Mouse (Mus musculus): ENCODE data around the gene Mbnl2. TPM values are rescaled to one million over a fixed set of nuclear protein-coding genes. Genes with fewer than 3 reads are reported as not detected.

The Mbnl2 gene
- polyA plus RNA-seq, 1 experiment from 2014 or later, result 17.6 TPM

GRCm38 (mm10) chr14:120292617-120293195 lies 17.2 kb downstream of the Mbnl2 start:
- no peak overlapping the region for H3K4me3 ChIP-seq (replicated peaks)
- no peak overlapping the region for H3K27ac ChIP-seq
- ATAC-seq, result no peak
- 60% methylated on average over 6 of the region's 6 CpGs for WGBS
- no peak overlapping the region for H3K4me2 ChIP-seq (replicated peaks)
- peaks cover 23% of the 10 kb centered on the region for H3K4me1 ChIP-seq (replicated peaks)
- H3K9me3 ChIP-seq, result no peaks in the 10 kb centered on the region
- H3K27me3 ChIP-seq, result no peaks in the 10 kb centered on the region
- H3K9ac ChIP-seq (replicated peaks), result no peak overlapping the region
- peaks cover 4% of the 10 kb centered on the region; the same call in 1 of the 2 replicates for H3K36me3 ChIP-seq

GRCm38 (mm10) chr14:120294480-120294879 lies 19.0 kb downstream of the Mbnl2 start:
- no peak for ATAC-seq
- peaks cover 22% of the 10 kb centered on the region for H3K4me1 ChIP-seq (replicated peaks)
- no peak overlapping the region for H3K9ac ChIP-seq (replicated peaks)
- H3K27ac ChIP-seq, result no peak overlapping the region
- no peaks in the 10 kb centered on the region for H3K9me3 ChIP-seq
- H3K4me2 ChIP-seq (replicated peaks), result no peak overlapping the region
- no peaks in the 10 kb centered on the region for H3K27me3 ChIP-seq
- 97% methylated on average over 6 of the region's 6 CpGs for WGBS
- no peak overlapping the region for H3K4me3 ChIP-seq (replicated peaks)
- H3K36me3 ChIP-seq, result no peaks in the 10 kb centered on the region

GRCm38 (mm10) chr14:120295355-120296220 lies 20.1 kb downstream of the Mbnl2 start:
- peak; percentile 51; the same call in 1 of the 2 replicates for ATAC-seq
- WGBS, result 86% methylated on average over 13 of the region's 13 CpGs
- H3K27me3 ChIP-seq, result no peaks in the 10 kb centered on the region
- H3K9ac ChIP-seq (replicated peaks), result no peak overlapping the region
- H3K9me3 ChIP-seq, result no peaks in the 10 kb centered on the region
- H3K4me1 ChIP-seq (replicated peaks), result peaks cover 22% of the 10 kb centered on the region
- no peak overlapping the region for H3K4me2 ChIP-seq (replicated peaks)
- no peak overlapping the region for H3K27ac ChIP-seq
- H3K4me3 ChIP-seq (replicated peaks), result no peak overlapping the region
- no peaks in the 10 kb centered on the region for H3K36me3 ChIP-seq

- Histone ChIP-seq H3K4me3 (replicated peaks) (no peak overlapping the region), H3K4me2 (replicated peaks) (no peak overlapping the region), H3K27me3 (no peaks in the 10 kb centered on the region), H3K36me3 (no peaks in the 10 kb centered on the region), H3K4me1 (replicated peaks) (peaks cover 22% of the 10 kb centered on the region), H3K9ac (replicated peaks) (no peak overlapping the region), H3K9me3 (no peaks in the 10 kb centered on the region), H3K27ac (no peak overlapping the region)
- 82% methylated on average over 17 of the region's 17 CpGs for WGBS
- no peak; the same call in 1 of the 2 replicates for ATAC-seq
These were observed 20.9 kb downstream of the Mbnl2 start for GRCm38 (mm10) chr14:120296231-120297006.

- Histone ChIP-seq H3K27me3 (no peaks in the 10 kb centered on the region), H3K36me3 (no peaks in the 10 kb centered on the region), H3K9ac (replicated peaks) (no peak overlapping the region; the same call in 1 of the 2 replicates), H3K9me3 (no peaks in the 10 kb centered on the region), H3K4me1 (replicated peaks) (peaks cover 20% of the 10 kb centered on the region), H3K4me2 (replicated peaks) (no peak overlapping the region), H3K27ac (no peak overlapping the region), H3K4me3 (replicated peaks) (no peak overlapping the region)
- WGBS, result 66% methylated on average over 16 of the region's 16 CpGs
- ATAC-seq, result no peak
These were observed 21.8 kb downstream of the Mbnl2 start for GRCm38 (mm10) chr14:120297137-120297749.

GRCm38 (mm10) chr14:120297833-120298232 lies 22.4 kb downstream of the Mbnl2 start:
- 80% methylated on average over 6 of the region's 6 CpGs for WGBS
- ATAC-seq, result no peak
- no peak overlapping the region for H3K4me3 ChIP-seq (replicated peaks)
- H3K9me3 ChIP-seq, result no peaks in the 10 kb centered on the region
- no peaks in the 10 kb centered on the region for H3K36me3 ChIP-seq
- peaks cover 18% of the 10 kb centered on the region for H3K4me1 ChIP-seq (replicated peaks)
- H3K9ac ChIP-seq (replicated peaks), result no peak overlapping the region
- H3K4me2 ChIP-seq (replicated peaks), result no peak overlapping the region
- no peak overlapping the region for H3K27ac ChIP-seq
- no peaks in the 10 kb centered on the region for H3K27me3 ChIP-seq

GRCm38 (mm10) chr14:120298439-120298838 lies 23.0 kb downstream of the Mbnl2 start:
- Histone ChIP-seq H3K27ac (no peak overlapping the region), H3K4me2 (replicated peaks) (no peak overlapping the region), H3K27me3 (no peaks in the 10 kb centered on the region), H3K36me3 (no peaks in the 10 kb centered on the region), H3K9ac (replicated peaks) (no peak overlapping the region), H3K4me3 (replicated peaks) (no peak overlapping the region), H3K4me1 (replicated peaks) (peaks cover 24% of the 10 kb centered on the region), H3K9me3 (no peaks in the 10 kb centered on the region)
- WGBS, result 81% methylated on average over 5 of the region's 5 CpGs
- ATAC-seq, result no peak

GRCm38 (mm10) chr14:120299716-120300115 lies 24.2 kb downstream of the Mbnl2 start:
- H3K9me3 ChIP-seq, result no peaks in the 10 kb centered on the region
- WGBS, result 77% methylated on average over 3 of the region's 3 CpGs
- ATAC-seq, result no peak
- H3K27me3 ChIP-seq, result no peaks in the 10 kb centered on the region
- no peak overlapping the region for H3K9ac ChIP-seq (replicated peaks)
- H3K4me2 ChIP-seq (replicated peaks), result no peak overlapping the region
- no peak overlapping the region for H3K27ac ChIP-seq
- peaks cover 25% of the 10 kb centered on the region for H3K4me1 ChIP-seq (replicated peaks)
- H3K4me3 ChIP-seq (replicated peaks), result no peak overlapping the region
- no peaks in the 10 kb centered on the region for H3K36me3 ChIP-seq

- Histone ChIP-seq H3K4me3 (replicated peaks) (no peak overlapping the region), H3K9me3 (no peaks in the 10 kb centered on the region)
- WGBS, result 84% methylated on average over 4 of the region's 4 CpGs
These were observed 24.7 kb downstream of the Mbnl2 start for GRCm38 (mm10) chr14:120300191-120300590.

GRCm38 (mm10) chr14:120300814-120301213 lies 25.3 kb downstream of the Mbnl2 start:
- Histone ChIP-seq H3K9ac (replicated peaks) (no peak overlapping the region), H3K27me3 (no peaks in the 10 kb centered on the region), H3K4me3 (replicated peaks) (no peak overlapping the region), H3K4me2 (replicated peaks) (no peak overlapping the region), H3K9me3 (no peaks in the 10 kb centered on the region), H3K36me3 (no peaks in the 10 kb centered on the region), H3K4me1 (replicated peaks) (peaks cover 23% of the 10 kb centered on the region), H3K27ac (no peak overlapping the region)
- WGBS, result 94% methylated on average over 4 of the region's 4 CpGs
- ATAC-seq, result no peak

More at GRCm38 (mm10) chr14:120300191-120300590, 24.7 kb downstream of the Mbnl2 start:
- Histone ChIP-seq H3K9ac (replicated peaks) (no peak overlapping the region), H3K27ac (no peak overlapping the region), H3K4me1 (replicated peaks) (peaks cover 25% of the 10 kb centered on the region), H3K27me3 (no peaks in the 10 kb centered on the region), H3K4me2 (replicated peaks) (no peak overlapping the region), H3K36me3 (no peaks in the 10 kb centered on the region)
- ATAC-seq, result no peak

- Histone ChIP-seq H3K9me3 (no peaks in the 10 kb centered on the region), H3K27ac (no peak overlapping the region), H3K36me3 (no peaks in the 10 kb centered on the region), H3K4me1 (replicated peaks) (peaks cover 16% of the 10 kb centered on the region), H3K9ac (replicated peaks) (no peak overlapping the region), H3K27me3 (no peaks in the 10 kb centered on the region), H3K4me2 (replicated peaks) (no peak overlapping the region), H3K4me3 (replicated peaks) (no peak overlapping the region)
- WGBS, result 29% methylated on average over 6 of the region's 6 CpGs
- ATAC-seq, result no peak
These were observed 27.6 kb downstream of the Mbnl2 start for GRCm38 (mm10) chr14:120302913-120303548.

Measured in midbrain, embryonic 13.5 days (tissue).